Mouse (Mus musculus): ENCODE data around the gene Celsr1. TPM values are rescaled to one million over a fixed set of nuclear protein-coding genes. Genes with fewer than 3 reads are reported as not detected.
A peak's percentile ranks its signal among the peaks of the same experiment; 100 is the strongest.

The Celsr1 gene
- polyA plus RNA-seq, 1 experiment from 2014 or later, result 8.8 TPM

DNA sequence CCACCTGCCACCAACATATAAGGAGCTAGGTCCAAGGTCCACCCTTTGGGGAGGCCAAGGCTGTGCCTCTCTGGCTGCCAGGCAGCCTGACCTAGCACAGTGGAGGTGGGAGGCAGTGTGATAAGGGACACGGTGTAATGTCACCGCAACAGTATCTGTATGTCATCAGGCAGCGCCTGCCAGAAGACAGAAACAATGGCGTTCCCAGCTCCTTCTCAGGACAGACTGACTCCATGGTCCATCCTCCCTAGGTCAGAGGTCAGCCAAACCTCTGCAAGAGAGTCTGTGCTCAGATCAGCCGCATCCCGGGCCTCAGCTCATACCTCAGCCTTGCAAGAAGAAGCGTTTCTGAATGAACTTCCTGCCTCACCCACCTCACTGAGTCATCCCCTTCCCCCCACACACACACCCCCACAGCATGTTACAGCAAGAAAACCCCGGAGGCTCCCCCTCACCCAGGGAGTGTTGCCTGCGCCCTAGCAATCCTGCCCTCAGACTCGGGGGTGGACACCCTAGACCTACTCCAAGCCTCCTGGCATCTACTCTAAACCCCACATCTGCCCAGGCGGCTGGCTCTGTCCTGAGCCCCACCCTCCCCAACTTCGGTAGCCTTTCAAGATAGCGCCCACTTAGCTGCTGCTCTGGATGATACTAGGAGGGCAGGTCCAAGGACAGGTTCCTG lies 17.6 kb downstream of the Celsr1 start:
- Histone ChIP-seq H3K9ac (ENCODE audit: low read depth, low read length) (no peak overlapping the region), H3K4me1 (ENCODE audit: control insufficient read depth, insufficient read depth, low read length) (peaks cover 16% of the 10 kb centered on the region; the same call in 1 of the 2 replicates), H3K4me2 (replicated peaks; ENCODE audit: low read depth, low read length) (no peak overlapping the region), H3K27me3 (ENCODE audit: control insufficient read depth, insufficient read depth, low read length) (no peaks in the 10 kb centered on the region), H3K9me3 (ENCODE audit: control insufficient read depth, low read length) (no peaks in the 10 kb centered on the region), H3K4me3 (ENCODE audit: low read length) (no peak overlapping the region), H3K36me3 (ENCODE audit: control insufficient read depth, insufficient read depth, low read length) (no peaks in the 10 kb centered on the region), H3K27ac (ENCODE audit: low read depth, low read length) (no peak overlapping the region)
- ATAC-seq (ENCODE audit: low FRiP score, low TSS enrichment), result peak; percentile 53
- 54% methylated on average over 13 of the region's 13 CpGs for WGBS

DNA sequence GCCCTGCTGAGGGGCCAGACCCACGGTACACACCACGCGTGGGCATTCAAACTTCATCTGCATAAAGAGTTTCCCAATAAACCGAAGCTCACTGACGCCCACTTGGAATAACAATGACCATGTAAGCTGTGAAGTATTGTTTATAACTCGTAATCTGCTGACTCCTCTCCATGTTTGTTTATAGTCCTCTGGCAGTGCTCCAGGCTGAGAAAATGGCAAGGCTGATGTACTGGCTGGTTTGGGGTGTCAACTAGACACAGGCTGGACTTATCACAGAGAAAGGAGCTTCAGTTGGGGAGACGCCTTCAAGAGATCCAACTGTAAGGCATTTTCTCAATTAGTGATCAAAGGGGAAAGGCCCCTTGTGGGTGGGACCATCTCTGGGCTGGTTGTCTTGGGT lies 18.6 kb downstream of the Celsr1 start:
- Histone ChIP-seq H3K4me3 (ENCODE audit: low read length) (no peak overlapping the region), H3K9ac (ENCODE audit: low read depth, low read length) (no peak overlapping the region), H3K27ac (ENCODE audit: low read depth, low read length) (no peak overlapping the region), H3K4me1 (ENCODE audit: control insufficient read depth, insufficient read depth, low read length) (peaks cover 16% of the 10 kb centered on the region; the same call in 1 of the 2 replicates), H3K27me3 (ENCODE audit: control insufficient read depth, insufficient read depth, low read length) (no peaks in the 10 kb centered on the region), H3K9me3 (ENCODE audit: control insufficient read depth, low read length) (no peaks in the 10 kb centered on the region), H3K4me2 (replicated peaks; ENCODE audit: low read depth, low read length) (no peak overlapping the region), H3K36me3 (ENCODE audit: control insufficient read depth, insufficient read depth, low read length) (no peaks in the 10 kb centered on the region)
- 85% methylated on average over 7 of the region's 7 CpGs for WGBS
- no peak for ATAC-seq (ENCODE audit: low FRiP score, low TSS enrichment)

DNA sequence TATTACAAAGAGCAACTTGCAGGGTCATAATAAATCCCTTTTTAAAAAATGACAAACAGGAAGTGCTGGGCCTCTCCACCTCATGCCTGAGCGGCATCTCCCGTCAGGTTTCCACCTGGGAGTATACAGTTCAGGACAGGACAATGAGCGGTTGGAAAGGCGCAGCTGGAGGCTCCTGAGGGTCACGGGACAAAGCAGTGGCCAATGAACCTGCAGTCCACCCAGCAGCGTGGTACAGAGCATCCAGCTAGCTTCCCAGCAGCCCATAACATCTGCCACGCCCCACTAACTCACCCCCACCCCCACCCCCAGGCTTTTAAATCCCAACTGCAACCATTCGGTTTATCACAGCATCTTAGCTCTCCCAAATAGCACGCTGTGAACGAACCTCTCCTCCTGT lies 19.9 kb downstream of the Celsr1 start:
- Histone ChIP-seq H3K9ac (ENCODE audit: low read depth, low read length) (no peak overlapping the region), H3K4me3 (ENCODE audit: low read length) (no peak overlapping the region), H3K4me1 (ENCODE audit: control insufficient read depth, insufficient read depth, low read length) (peaks cover 16% of the 10 kb centered on the region; the same call in 1 of the 2 replicates), H3K4me2 (replicated peaks; ENCODE audit: low read depth, low read length) (no peak overlapping the region), H3K27me3 (ENCODE audit: control insufficient read depth, insufficient read depth, low read length) (no peaks in the 10 kb centered on the region), H3K9me3 (ENCODE audit: control insufficient read depth, low read length) (no peaks in the 10 kb centered on the region), H3K36me3 (ENCODE audit: control insufficient read depth, insufficient read depth, low read length) (no peaks in the 10 kb centered on the region), H3K27ac (ENCODE audit: low read depth, low read length) (no peak overlapping the region)
- peak; percentile 54; the same call in 1 of the 2 replicates for ATAC-seq (ENCODE audit: low FRiP score, low TSS enrichment)
- 22% methylated on average over 10 of the region's 10 CpGs for WGBS

DNA sequence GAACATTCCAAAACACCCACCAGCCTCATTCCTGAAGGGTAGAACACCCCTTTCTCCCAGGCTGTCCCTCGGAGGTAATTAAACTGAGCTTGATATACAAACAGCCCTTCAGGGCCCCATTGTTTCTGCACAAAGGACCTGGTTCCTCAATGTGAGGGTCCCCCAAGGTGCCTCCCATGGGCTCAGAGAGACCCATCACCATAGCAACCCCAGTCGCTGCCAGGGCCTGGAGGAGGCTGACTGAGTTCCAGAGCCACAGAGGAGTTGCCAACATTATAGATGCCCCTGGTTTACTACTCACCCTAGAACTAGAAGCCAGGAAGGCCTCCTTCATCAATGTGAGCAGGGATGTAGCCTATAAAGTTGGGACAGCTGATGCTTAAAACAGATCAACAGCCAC lies 20.4 kb downstream of the Celsr1 start:
- no peak overlapping the region for H3K27ac ChIP-seq (ENCODE audit: low read depth, low read length)
- WGBS, result 43% methylated on average over 2 of the region's 2 CpGs
- no peak overlapping the region for H3K9ac ChIP-seq (ENCODE audit: low read depth, low read length)
- H3K4me2 ChIP-seq (replicated peaks; ENCODE audit: low read depth, low read length), result no peak overlapping the region
- H3K4me3 ChIP-seq (ENCODE audit: low read length), result no peak overlapping the region
- H3K9me3 ChIP-seq (ENCODE audit: control insufficient read depth, low read length), result no peaks in the 10 kb centered on the region
- no peaks in the 10 kb centered on the region for H3K27me3 ChIP-seq (ENCODE audit: control insufficient read depth, insufficient read depth, low read length)
- ATAC-seq (ENCODE audit: low FRiP score, low TSS enrichment), result no peak
- H3K4me1 ChIP-seq (ENCODE audit: control insufficient read depth, insufficient read depth, low read length), result peaks cover 17% of the 10 kb centered on the region; the same call in 1 of the 2 replicates
- H3K36me3 ChIP-seq (ENCODE audit: control insufficient read depth, insufficient read depth, low read length), result no peaks in the 10 kb centered on the region

DNA sequence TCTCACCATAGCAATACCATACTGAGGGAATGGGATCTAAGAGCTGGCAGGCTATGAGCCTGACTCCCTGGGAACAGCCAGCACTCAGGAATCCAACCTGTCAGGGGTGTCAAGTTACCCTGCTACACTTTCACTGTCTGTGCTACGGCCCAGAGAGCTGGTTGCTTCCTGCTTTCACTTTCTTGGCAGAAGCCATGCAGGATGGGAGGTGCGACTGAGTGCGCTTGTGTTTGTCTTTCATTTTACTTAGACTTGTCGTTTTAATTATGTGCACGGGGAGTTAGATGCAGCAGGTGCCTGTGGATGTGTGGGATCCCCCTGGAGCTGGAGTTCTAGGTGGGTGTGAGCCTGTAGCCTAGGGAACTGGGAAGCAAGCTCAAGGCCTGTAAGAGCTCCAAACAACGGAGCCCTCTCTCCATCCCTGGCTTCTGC lies 25.9 kb downstream of the Celsr1 start:
- Histone ChIP-seq H3K4me2 (replicated peaks; ENCODE audit: low read depth, low read length) (0 out of 2 replicates have a peak overlapping the region, but pooled peaks have one; percentile 15), H3K4me1 (ENCODE audit: control insufficient read depth, insufficient read depth, low read length) (peaks cover 22% of the 10 kb centered on the region), H3K36me3 (ENCODE audit: control insufficient read depth, insufficient read depth, low read length) (no peaks in the 10 kb centered on the region), H3K27ac (ENCODE audit: low read depth, low read length) (peak overlapping the region; percentile 52; the same call in 1 of the 2 replicates), H3K9ac (ENCODE audit: low read depth, low read length) (no peak overlapping the region), H3K27me3 (ENCODE audit: control insufficient read depth, insufficient read depth, low read length) (no peaks in the 10 kb centered on the region), H3K4me3 (ENCODE audit: low read length) (no peak overlapping the region), H3K9me3 (ENCODE audit: control insufficient read depth, low read length) (no peaks in the 10 kb centered on the region)
- WGBS, result 5% methylated on average over 6 of the region's 6 CpGs
- peak; percentile 74 for ATAC-seq (ENCODE audit: low FRiP score, low TSS enrichment)

DNA sequence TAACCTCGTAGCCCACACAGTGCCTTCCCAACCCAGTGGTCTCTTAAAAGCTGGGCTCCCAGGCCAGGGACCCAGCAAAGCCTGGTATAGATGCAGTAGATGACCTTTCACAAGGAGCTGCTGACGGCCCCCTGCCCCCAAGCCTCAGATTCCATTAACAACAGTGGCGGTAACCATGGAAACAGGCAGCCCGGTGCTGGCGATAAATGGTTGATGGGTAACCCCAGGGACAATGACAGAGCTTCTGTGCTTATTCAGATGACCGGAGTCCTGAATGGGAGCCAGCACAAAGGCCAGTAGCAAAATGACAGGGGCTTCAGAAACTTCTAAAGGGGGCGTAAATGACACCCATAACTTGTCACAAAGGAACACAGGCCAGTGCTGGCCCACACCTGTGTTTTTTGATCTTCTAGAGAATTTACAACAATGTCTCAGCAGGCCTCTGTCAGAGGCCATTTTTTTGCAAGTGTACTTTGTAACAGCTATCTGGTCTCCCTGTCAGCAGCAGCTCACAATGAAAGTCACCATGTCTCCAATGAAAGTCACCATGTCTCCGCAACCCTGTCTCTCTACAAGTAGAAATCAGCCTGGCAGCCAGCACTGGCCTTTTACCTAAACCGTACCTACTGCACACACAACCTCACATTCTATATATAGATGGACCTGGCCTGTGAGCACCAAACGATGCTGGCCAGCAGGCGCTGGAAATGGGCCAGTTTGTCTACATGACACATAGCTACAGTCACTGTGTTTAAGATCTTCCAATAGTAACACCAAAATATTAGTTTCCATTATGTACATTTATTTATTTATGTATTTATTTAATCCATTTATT lies 27.7 kb downstream of the Celsr1 start:
- Histone ChIP-seq H3K9ac (ENCODE audit: low read depth, low read length) (no peak overlapping the region), H3K27me3 (ENCODE audit: control insufficient read depth, insufficient read depth, low read length) (no peaks in the 10 kb centered on the region), H3K9me3 (ENCODE audit: control insufficient read depth, low read length) (no peaks in the 10 kb centered on the region), H3K4me3 (ENCODE audit: low read length) (no peak overlapping the region), H3K27ac (ENCODE audit: low read depth, low read length) (peak overlapping the region; percentile 24; the same call in 1 of the 2 replicates), H3K4me2 (replicated peaks; ENCODE audit: low read depth, low read length) (no peak overlapping the region), H3K4me1 (ENCODE audit: control insufficient read depth, insufficient read depth, low read length) (peaks cover 22% of the 10 kb centered on the region), H3K36me3 (ENCODE audit: control insufficient read depth, insufficient read depth, low read length) (no peaks in the 10 kb centered on the region)
- WGBS, result 24% methylated on average over 11 of the region's 11 CpGs
- ATAC-seq (ENCODE audit: low FRiP score, low TSS enrichment), result peak; percentile 40; the same call in 1 of the 2 replicates

DNA sequence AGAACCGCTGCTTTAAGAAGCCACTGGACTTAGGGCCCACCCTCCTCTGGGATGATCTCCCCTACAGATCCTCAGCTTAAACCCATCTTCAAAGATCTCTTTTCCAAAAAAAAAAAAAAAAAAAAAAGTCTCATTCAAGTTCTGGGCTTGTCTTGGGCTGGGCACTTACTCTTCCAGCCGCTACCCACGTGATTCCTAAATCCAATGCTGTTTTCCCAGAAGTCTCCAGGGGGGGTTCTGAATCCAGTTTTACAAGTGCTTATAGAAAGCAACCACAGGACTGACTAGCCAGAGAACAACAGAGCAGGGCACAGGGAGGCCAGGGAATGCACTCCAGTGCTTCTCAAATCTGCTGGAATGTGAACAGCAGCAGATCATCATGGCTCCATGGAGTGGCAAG lies 29.5 kb downstream of the Celsr1 start:
- no peak overlapping the region for H3K4me2 ChIP-seq (replicated peaks; ENCODE audit: low read depth, low read length)
- H3K9me3 ChIP-seq (ENCODE audit: control insufficient read depth, low read length), result no peaks in the 10 kb centered on the region
- H3K27ac ChIP-seq (ENCODE audit: low read depth, low read length), result no peak overlapping the region
- 94% methylated on average over 3 of the region's 3 CpGs for WGBS
- no peak overlapping the region for H3K9ac ChIP-seq (ENCODE audit: low read depth, low read length)
- H3K4me1 ChIP-seq (ENCODE audit: control insufficient read depth, insufficient read depth, low read length), result peaks cover 22% of the 10 kb centered on the region
- ATAC-seq (ENCODE audit: low FRiP score, low TSS enrichment), result no peak
- H3K4me3 ChIP-seq (ENCODE audit: low read length), result no peak overlapping the region
- no peaks in the 10 kb centered on the region for H3K36me3 ChIP-seq (ENCODE audit: control insufficient read depth, insufficient read depth, low read length)
- no peaks in the 10 kb centered on the region for H3K27me3 ChIP-seq (ENCODE audit: control insufficient read depth, insufficient read depth, low read length)

DNA sequence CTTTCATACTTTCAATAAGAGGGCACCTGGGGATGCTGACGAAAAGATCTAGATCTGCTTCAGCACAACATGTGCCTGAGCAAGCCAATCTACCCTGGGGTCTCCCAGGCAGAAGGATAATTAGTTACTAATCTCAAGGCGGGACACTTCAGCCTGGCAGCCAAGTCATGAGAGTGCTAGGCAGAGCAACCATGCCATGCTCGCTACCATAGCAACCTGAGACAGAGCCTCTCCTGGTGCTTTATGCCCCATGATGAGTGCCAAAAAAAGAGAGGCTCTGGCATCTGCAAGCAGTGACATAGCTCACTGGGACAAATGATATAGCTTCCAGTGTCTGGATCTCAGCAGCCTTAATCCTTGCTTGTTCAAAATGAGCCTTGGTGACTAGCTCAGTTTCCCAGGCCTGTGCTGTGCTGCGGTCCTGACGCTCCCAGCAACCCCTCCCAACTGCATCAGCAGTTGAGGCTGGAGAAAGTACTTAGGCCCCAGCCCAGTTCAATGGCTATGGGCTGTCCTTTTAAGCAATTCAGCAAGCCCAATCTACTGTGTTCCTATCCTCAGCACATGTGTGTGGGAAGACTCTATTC lies 32.8 kb downstream of the Celsr1 start:
- Histone ChIP-seq H3K4me2 (replicated peaks; ENCODE audit: low read depth, low read length) (no peak overlapping the region), H3K4me1 (ENCODE audit: control insufficient read depth, insufficient read depth, low read length) (peaks cover 21% of the 10 kb centered on the region), H3K27me3 (ENCODE audit: control insufficient read depth, insufficient read depth, low read length) (no peaks in the 10 kb centered on the region), H3K9ac (ENCODE audit: low read depth, low read length) (no peak overlapping the region), H3K36me3 (ENCODE audit: control insufficient read depth, insufficient read depth, low read length) (no peaks in the 10 kb centered on the region), H3K4me3 (ENCODE audit: low read length) (no peak overlapping the region), H3K27ac (ENCODE audit: low read depth, low read length) (no peak overlapping the region), H3K9me3 (ENCODE audit: control insufficient read depth, low read length) (no peaks in the 10 kb centered on the region)
- ATAC-seq (ENCODE audit: low FRiP score, low TSS enrichment), result peak; percentile 13; the same call in 1 of the 2 replicates
- 70% methylated on average over 5 of the region's 5 CpGs for WGBS

All from kidney, embryonic 14.5 days (tissue).